31 mouse cellular contexts compared by ENCODE assay signal in genomic region chr17:87482867-87483266, GRCm38 (mm10). TPM values are rescaled to one million over a fixed set of nuclear protein-coding genes. Genes with fewer than 3 reads are reported as not detected.
DNase-seq lines count a peak whose midpoint lies in the region; ATAC-seq and TF ChIP-seq lines count a peak whose summit lies in the region.
"Had no signal": no experiment of that assay in that cellular context is flagged by ENCODE, and none has a peak within 500 bp of the region (broad histone marks: within the 10 kb centered on the region; RNA-seq: fewer than 3 reads in every experiment).

No protein-coding gene starts in this region.

- peaks cover 4% of the 10 kb centered on the region; the same call in 1 of the 2 replicates for H3K9me3 ChIP-seq in lung, embryonic 16.5 days (ENCODE audit: control insufficient read depth, low read length)
- H3K9me3 ChIP-seq in intestine, embryonic 15.5 days, result no peaks in the 10 kb centered on the region
- H3K9me3 ChIP-seq: kidney, embryonic 15.5 days; liver, embryonic 12.5 days; midbrain, embryonic 15.5 days; neural tube, embryonic 13.5 days had no signal

- TF ChIP-seq CTCF in small intestine, adult 2 months (IDR thresholded peaks at IDR 0.05; ENCODE audit: extremely low read depth, insufficient read length, insufficient replicate concordance, low read depth, low read length), result no peak

- peak; percentile 28 to 32 for DNase-seq in adrenal gland, postnatal 36 days
- no peak for DNase-seq in adrenal gland, postnatal 4 days (ENCODE audit: low spot score in 2 of 2)
- no peak for DNase-seq in lung, postnatal 14 days
- DNase-seq in right cerebral cortex, postnatal 14 days, result no peak
- DNase-seq in testis, postnatal 14 days (ENCODE audit: low spot score), result no peak
- DNase-seq: cerebellum, adult 9-10 months; gastrocnemius, postnatal 14 days; heart, adult 18-20 months; kidney, postnatal 4 days; layer of hippocampus, adult 9-11 months; spleen, adult 18-20 months; thymus, postnatal 14 days had no signal

- WGBS in lung, embryonic 16.5 days, result 46% methylated on average over 3 of the region's 3 CpGs
- WGBS in intestine, embryonic 15.5 days, result 44% methylated on average over 3 of the region's 3 CpGs
- 22% methylated on average over 3 of the region's 3 CpGs for WGBS in small intestine, adult 2 months

- ATAC-seq in lung, embryonic 16.5 days (ENCODE audit: low read depth), result peak; percentile 47
- peak; percentile 64 for ATAC-seq in intestine, embryonic 15.5 days
- ATAC-seq: CD4-positive, CD25-positive, alpha-beta regulatory T cell, adult 4 months; forebrain, embryonic 16.5 days; inflammation-experienced regulatory T-cells, adult 6 months; liver, embryonic 12.5 days; midbrain, embryonic 15.5 days had no signal

- H3K27ac ChIP-seq in lung, embryonic 16.5 days (ENCODE audit: low read length), result peak overlapping the region; percentile 18; the same call in 1 of the 2 replicates
- H3K27ac ChIP-seq in intestine, embryonic 15.5 days, result 0 out of 2 replicates have a peak overlapping the region, but pooled peaks have one; percentile 6
- peak overlapping the region; percentile 80 for H3K27ac ChIP-seq in small intestine, adult 2 months (ENCODE audit: insufficient read depth, low read depth, low read length)
- H3K27ac ChIP-seq: hindbrain, embryonic 14.5 days; kidney, embryonic 15.5 days; limb, embryonic 13.5 days; liver, embryonic 12.5 days; midbrain, embryonic 15.5 days; neural tube, embryonic 13.5 days had no signal

- no peak overlapping the region for H3K9ac ChIP-seq in lung, embryonic 16.5 days (ENCODE audit: low read length)
- H3K9ac ChIP-seq in intestine, embryonic 15.5 days, result no peak overlapping the region
- H3K9ac ChIP-seq: hindbrain, embryonic 14.5 days; kidney, embryonic 15.5 days; limb, embryonic 13.5 days; liver, embryonic 12.5 days; midbrain, embryonic 15.5 days; neural tube, embryonic 13.5 days had no signal

- no peak overlapping the region for H3K4me2 ChIP-seq in lung, embryonic 16.5 days (ENCODE audit: low read depth, low read length)
- H3K4me2 ChIP-seq in intestine, embryonic 15.5 days (replicated peaks), result no peak overlapping the region
- H3K4me2 ChIP-seq: hindbrain, embryonic 14.5 days; kidney, embryonic 15.5 days; limb, embryonic 13.5 days; liver, embryonic 12.5 days; midbrain, embryonic 15.5 days; neural tube, embryonic 13.5 days had no signal

- H3K36me3 ChIP-seq in lung, embryonic 16.5 days (ENCODE audit: control insufficient read depth, insufficient read depth, low read length), result no peaks in the 10 kb centered on the region
- no peaks in the 10 kb centered on the region for H3K36me3 ChIP-seq in intestine, embryonic 15.5 days
- H3K36me3 ChIP-seq in small intestine, adult 2 months (ENCODE audit: control insufficient read depth, insufficient read depth, low read length), result no peaks in the 10 kb centered on the region
- H3K36me3 ChIP-seq: kidney, embryonic 15.5 days; limb, embryonic 13.5 days; liver, embryonic 12.5 days; midbrain, embryonic 15.5 days; neural tube, embryonic 13.5 days had no signal

- no peaks in the 10 kb centered on the region for H3K27me3 ChIP-seq in lung, embryonic 16.5 days (ENCODE audit: control insufficient read depth, insufficient read depth, low read depth, low read length)
- H3K27me3 ChIP-seq in intestine, embryonic 15.5 days (replicated peaks), result no peaks in the 10 kb centered on the region
- no peaks in the 10 kb centered on the region for H3K27me3 ChIP-seq in small intestine, adult 2 months (ENCODE audit: control insufficient read depth, insufficient read depth, low read length)
- H3K27me3 ChIP-seq: limb, embryonic 13.5 days; midbrain, embryonic 15.5 days; neural tube, embryonic 13.5 days had no signal

- TF ChIP-seq POLR2A in small intestine, adult 2 months (IDR thresholded peaks at IDR 0.05; ENCODE audit: low read depth, low read length), result no peak

- peaks cover 3% of the 10 kb centered on the region for H3K4me1 ChIP-seq in lung, embryonic 16.5 days (replicated peaks; ENCODE audit: control insufficient read depth, insufficient read depth, low read length)
- peaks cover 12% of the 10 kb centered on the region for H3K4me1 ChIP-seq in intestine, embryonic 15.5 days (replicated peaks)
- H3K4me1 ChIP-seq in small intestine, adult 2 months (ENCODE audit: control insufficient read depth, insufficient read depth, insufficient read length, low read length), result peaks cover 21% of the 10 kb centered on the region; the same call in 1 of the 2 replicates
- H3K4me1 ChIP-seq: kidney, embryonic 15.5 days; limb, embryonic 13.5 days; liver, embryonic 12.5 days had no signal

- no peak overlapping the region for H3K4me3 ChIP-seq in lung, embryonic 16.5 days (ENCODE audit: low read length)
- no peak overlapping the region for H3K4me3 ChIP-seq in intestine, embryonic 15.5 days (replicated peaks)
- H3K4me3 ChIP-seq in small intestine, adult 2 months (ENCODE audit: low read depth, low read length), result no peak overlapping the region
- H3K4me3 ChIP-seq: kidney, embryonic 15.5 days; limb, embryonic 13.5 days; liver, embryonic 12.5 days; midbrain, embryonic 15.5 days; myocyte; neural tube, embryonic 13.5 days had no signal

RNA-seq across cellular contexts. Expression of gene Calm2, which starts 36.1 kb away (rescaled TPM):
- 100 to 1,000 TPM; 420 to 539 TPM for total RNA-seq in adrenal gland, postnatal 36 days (2021)
- 100 to 1,000 TPM; 558 to 566 TPM for total RNA-seq in adrenal gland, postnatal 4 days (2021)
- polyA plus RNA-seq in lung, embryonic 16.5 days (2015; fragmentation: Nextera tagmentation; extraction: Ambion mirVana), result 1,010 and 1,035 TPM in 2 replicates
- 1,049 and 1,135 TPM in 2 replicates for polyA plus RNA-seq in intestine, embryonic 15.5 days (2015; fragmentation: Nextera tagmentation; extraction: Ambion mirVana)
- 7.3 and 22.8 TPM in 2 replicates for polyA plus RNA-seq in small intestine, adult 2 months (2012; rRNA removed)

RNA-seq across cellular contexts. Expression of gene Stpg4, which starts 55.3 kb away (rescaled TPM):
- total RNA-seq in adrenal gland, postnatal 36 days (2021), result not detected
- under 1 TPM in 1 of 2 experiments, not detected in 1; 0.51 TPM for total RNA-seq in adrenal gland, postnatal 4 days (2021)
- polyA plus RNA-seq in lung, embryonic 16.5 days (2015; fragmentation: Nextera tagmentation; extraction: Ambion mirVana), result not detected in 2 replicates
- not detected in 2 replicates for polyA plus RNA-seq in intestine, embryonic 15.5 days (2015; fragmentation: Nextera tagmentation; extraction: Ambion mirVana)
- not detected in 2 replicates for polyA plus RNA-seq in small intestine, adult 2 months (2012; rRNA removed)
- total RNA-seq: gastrocnemius, postnatal 14 days; heart, adult 18-20 months; heart, postnatal 25 days; left cerebral cortex, adult 18-20 months; megakaryocyte, adult 5-6 weeks had no signal
- polyA plus RNA-seq: brain, embryonic 14.5 days; CD4-positive, CD25-positive, alpha-beta regulatory T cell, adult 4 months; embryonic facial prominence, embryonic 14.5 days; forebrain, embryonic 16.5 days; heart, embryonic 14.5 days; hindbrain, embryonic 14.5 days; kidney, embryonic 15.5 days; limb, embryonic 13.5 days; liver, embryonic 12.5 days; myocyte had no signal

Comparison
In these comparisons a context has a peak if more than half of its experiments do, and no peak if none do; other contexts are left out.
1. DNase-seq: peak in adrenal gland, postnatal 36 days (2 of 2); none in adrenal gland, postnatal 4 days (0 of 2), lung, postnatal 14 days (single experiment), right cerebral cortex, postnatal 14 days (single experiment) and testis, postnatal 14 days (single experiment).
2. H3K27ac ChIP-seq: peak in every context shown above with its lines; median percentile 80 in small intestine, adult 2 months; 18 in lung, embryonic 16.5 days; 6 in intestine, embryonic 15.5 days.
3. RNA of gene Calm2, which starts 36.1 kb away (polyA plus RNA-seq): 1,049 to 1,135 TPM in intestine, embryonic 15.5 days and 1,010 to 1,035 TPM in lung, embryonic 16.5 days; 7.3 to 22.8 TPM in small intestine, adult 2 months; every median in the first group is over 10 times any median in the second.